8 mouse cellular contexts compared by ENCODE assay signal in the genomic region with DNA sequence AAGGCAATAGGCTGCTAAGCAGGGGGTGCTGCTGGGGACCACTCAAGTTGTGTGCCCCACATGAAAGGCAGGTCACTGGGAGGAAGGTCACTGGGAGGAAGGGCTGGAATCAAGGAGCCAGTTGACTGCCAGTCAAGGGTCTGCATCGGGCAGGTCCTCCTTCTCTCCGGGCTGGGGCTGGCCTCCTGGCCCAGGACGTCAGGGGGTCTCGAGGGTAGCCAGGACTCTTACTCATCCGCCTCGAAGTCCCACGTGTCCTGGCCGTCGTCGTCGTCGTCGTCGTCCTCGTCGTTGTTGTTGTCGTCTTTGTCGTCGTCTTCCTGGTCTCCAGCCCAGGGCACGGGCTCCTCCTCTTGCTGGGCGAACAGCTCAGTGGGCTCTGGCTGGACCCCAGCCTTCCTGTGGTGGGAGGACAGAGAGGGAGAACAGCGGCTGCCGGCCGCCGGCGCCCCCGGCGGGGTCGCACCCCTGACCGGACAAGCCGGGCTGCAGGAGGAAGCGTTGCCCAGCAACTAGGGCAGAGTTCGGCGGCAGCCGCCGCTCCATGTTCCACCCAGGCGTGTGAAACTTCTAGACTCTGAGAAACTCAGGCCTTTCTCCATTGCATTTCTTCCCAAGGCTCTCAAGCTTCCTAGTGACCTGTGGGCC. TPM values are rescaled to one million over a fixed set of nuclear protein-coding genes. Genes with fewer than 3 reads are reported as not detected.
DNase-seq lines count a peak whose midpoint lies in the region; ATAC-seq and TF ChIP-seq lines count a peak whose summit lies in the region.

No protein-coding gene starts in this region.

- 24% methylated on average over 37 of the region's 37 CpGs for WGBS in lung, embryonic 15.5 days
- 37% methylated on average over 37 of the region's 37 CpGs for WGBS in embryonic facial prominence, embryonic 15.5 days
- WGBS in hindbrain, postnatal 0 days: 31% methylated on average over 37 of the region's 37 CpGs
- WGBS in liver, embryonic 14.5 days (ENCODE audit: insufficient replicate concordance): 34% methylated on average over 37 of the region's 37 CpGs

- peaks cover 3% of the 10 kb centered on the region; the same call in 1 of the 2 replicates for H3K4me1 ChIP-seq in lung, embryonic 15.5 days
- H3K4me1 ChIP-seq in embryonic facial prominence, embryonic 15.5 days: no peaks in the 10 kb centered on the region
- H3K4me1 ChIP-seq in hindbrain, postnatal 0 days (ENCODE audit: insufficient read depth, low read length): 0 out of 2 replicates have a peak, but pooled peaks cover 8% of the 10 kb centered on the region
- H3K4me1 ChIP-seq in liver, embryonic 14.5 days (replicated peaks; ENCODE audit: control insufficient read depth in 2 of 2, insufficient read depth in 2 of 2, low read length in 1 of 2): no peaks in the 10 kb centered on the region

- no peak for DNase-seq in lung, postnatal 36 days
- peak; percentile 45 for DNase-seq in hindbrain, postnatal 0 days (ENCODE audit: low spot score)
- no peak for DNase-seq in liver, embryonic 14.5 days (ENCODE audit: low read depth in 3 of 3, low spot score in 3 of 3)
- DNase-seq in splenic B cell, adult 2 months (ENCODE audit: low read depth, low spot score): peak; percentile 15
- DNase-seq in layer of hippocampus, postnatal 10 days (ENCODE audit: low spot score in 2 of 2): no peak

- H3K27ac ChIP-seq in lung, embryonic 15.5 days: no peak overlapping the region
- no peak overlapping the region for H3K27ac ChIP-seq in embryonic facial prominence, embryonic 15.5 days (replicated peaks)
- H3K27ac ChIP-seq in hindbrain, postnatal 0 days: no peak overlapping the region; the same call in 1 of the 2 replicates
- H3K27ac ChIP-seq in liver, embryonic 14.5 days: no peak overlapping the region

- no peak for TF ChIP-seq EP300 in liver, embryonic 14.5 days (IDR thresholded peaks at IDR 0.05; ENCODE audit: low read depth)

- no peak overlapping the region for H3K9ac ChIP-seq in lung, embryonic 15.5 days
- no peak overlapping the region for H3K9ac ChIP-seq in embryonic facial prominence, embryonic 15.5 days
- peak overlapping the region; percentile 7; the same call in 1 of the 2 replicates for H3K9ac ChIP-seq in hindbrain, postnatal 0 days (replicated peaks; ENCODE audit: low read length)
- no peak overlapping the region for H3K9ac ChIP-seq in liver, embryonic 14.5 days (replicated peaks)

- H3K4me2 ChIP-seq in lung, embryonic 15.5 days: peak overlapping the region; percentile 57
- peak overlapping the region; percentile 49 for H3K4me2 ChIP-seq in embryonic facial prominence, embryonic 15.5 days (replicated peaks)
- peak overlapping the region; percentile 58 for H3K4me2 ChIP-seq in hindbrain, postnatal 0 days (ENCODE audit: low read depth, low read length)
- peak overlapping the region; percentile 35 for H3K4me2 ChIP-seq in liver, embryonic 14.5 days (ENCODE audit: low read depth)

- peak overlapping the region; percentile 27 for H3K4me3 ChIP-seq in lung, embryonic 15.5 days
- H3K4me3 ChIP-seq in embryonic facial prominence, embryonic 15.5 days (replicated peaks): peak overlapping the region; percentile 25
- peak overlapping the region; percentile 21 for H3K4me3 ChIP-seq in hindbrain, postnatal 0 days (ENCODE audit: low read length)
- H3K4me3 ChIP-seq in liver, embryonic 14.5 days (ENCODE audit: insufficient read depth in 1 of 2, low read depth in 2 of 2, low read length in 2 of 2): peak overlapping the region in 1 of 2 experiments; percentile 8; a peak in 2 of 4 replicates

- ATAC-seq in lung, embryonic 15.5 days (ENCODE audit: borderline replicate concordance, extremely low read depth, low FRiP score, low TSS enrichment): no peak; the same call in 1 of the 2 replicates
- 0 out of 2 replicates have a peak, but pooled peaks have one; percentile 29 for ATAC-seq in embryonic facial prominence, embryonic 15.5 days (ENCODE audit: insufficient number of reproducible peaks, low FRiP score, low TSS enrichment, low read depth)
- peak; percentile 91 for ATAC-seq in hindbrain, postnatal 0 days
- ATAC-seq in liver, embryonic 14.5 days (ENCODE audit: insufficient read depth): no peak
- ATAC-seq in activated CD4-positive, CD25-positive, alpha-beta regulatory T cell, adult 4 months: no peak

- H3K9me3 ChIP-seq in lung, embryonic 15.5 days: no peaks in the 10 kb centered on the region
- H3K9me3 ChIP-seq in embryonic facial prominence, embryonic 15.5 days (replicated peaks): no peaks in the 10 kb centered on the region
- no peaks in the 10 kb centered on the region for H3K9me3 ChIP-seq in hindbrain, postnatal 0 days (ENCODE audit: low read length)
- H3K9me3 ChIP-seq in liver, embryonic 14.5 days (ENCODE audit: control insufficient read depth, low read length): no peaks in the 10 kb centered on the region

- H3K27me3 ChIP-seq in lung, embryonic 15.5 days: no peaks in the 10 kb centered on the region
- H3K27me3 ChIP-seq in embryonic facial prominence, embryonic 15.5 days: no peaks in the 10 kb centered on the region
- no peaks in the 10 kb centered on the region for H3K27me3 ChIP-seq in hindbrain, postnatal 0 days (ENCODE audit: insufficient read depth, low read length)
- H3K27me3 ChIP-seq in liver, embryonic 14.5 days (ENCODE audit: control insufficient read depth, insufficient read depth, low read length): no peaks in the 10 kb centered on the region
- no peaks in the 10 kb centered on the region for H3K27me3 ChIP-seq in splenic B cell, adult 2 months (ENCODE audit: control insufficient read depth, insufficient read depth, low read length, poor library complexity, severe bottlenecking)

- no peak for TF ChIP-seq CTCF in hindbrain, postnatal 0 days (IDR thresholded peaks at IDR 0.05; ENCODE audit: low read depth)
- TF ChIP-seq CTCF in liver, embryonic 14.5 days (IDR thresholded peaks at IDR 0.05; ENCODE audit: low read depth): no peak

- H3K36me3 ChIP-seq in lung, embryonic 15.5 days: no peaks in the 10 kb centered on the region
- no peaks in the 10 kb centered on the region for H3K36me3 ChIP-seq in embryonic facial prominence, embryonic 15.5 days
- no peaks in the 10 kb centered on the region for H3K36me3 ChIP-seq in hindbrain, postnatal 0 days (ENCODE audit: insufficient read depth, low read length)
- no peaks in the 10 kb centered on the region for H3K36me3 ChIP-seq in liver, embryonic 14.5 days (replicated peaks; ENCODE audit: control insufficient read depth, insufficient read depth, low read depth)
- H3K36me3 ChIP-seq in splenic B cell, adult 2 months (ENCODE audit: control insufficient read depth, insufficient read depth, low read length, poor library complexity, severe bottlenecking): no peaks in the 10 kb centered on the region

RNA-seq across cellular contexts. Expression of gene Fam217a, which starts 7.5 kb away (rescaled TPM):
- 1.3 and 1.5 TPM in 2 replicates for polyA plus RNA-seq in lung, embryonic 15.5 days (2015; fragmentation: Nextera tagmentation; extraction: Ambion mirVana)
- 0.75 and 1.6 TPM in 2 replicates for polyA plus RNA-seq in embryonic facial prominence, embryonic 15.5 days (2015; fragmentation: Nextera tagmentation; extraction: Ambion mirVana)
- 0.16 and 0.32 TPM in 2 replicates for total RNA-seq in hindbrain, postnatal 0 days (2014; rRNA removed)
- 1.2 TPM in 2 replicates for polyA plus RNA-seq in hindbrain, postnatal 0 days (2015; fragmentation: Nextera tagmentation; extraction: Ambion mirVana)
- 0.08 and 0.17 TPM in 2 replicates for polyA plus RNA-seq in liver, embryonic 14.5 days (2012; rRNA removed)
- 0.09 and 0.24 TPM in 2 replicates for polyA plus RNA-seq in liver, embryonic 14.5 days (2014; fragmentation: Nextera tagmentation; extraction: Ambion mirVana)
- not detected for polyA plus RNA-seq in activated CD4-positive, CD25-positive, alpha-beta regulatory T cell, adult 4 months (2017; shearing (Covaris generic))
- total RNA-seq in layer of hippocampus, postnatal 10 days (2021): under 1 TPM; 0.29 to 0.32 TPM

RNA-seq across cellular contexts. Expression of gene 4933417A18Rik, which starts 7.6 kb away (rescaled TPM):
- polyA plus RNA-seq in lung, embryonic 15.5 days (2015; fragmentation: Nextera tagmentation; extraction: Ambion mirVana): not detected in 2 replicates
- polyA plus RNA-seq in embryonic facial prominence, embryonic 15.5 days (2015; fragmentation: Nextera tagmentation; extraction: Ambion mirVana): not detected in 2 replicates
- not detected in 2 replicates for total RNA-seq in hindbrain, postnatal 0 days (2014; rRNA removed)
- polyA plus RNA-seq in hindbrain, postnatal 0 days (2015; fragmentation: Nextera tagmentation; extraction: Ambion mirVana): not detected in 2 replicates
- polyA plus RNA-seq in liver, embryonic 14.5 days (2012; rRNA removed): not detected in 2 replicates
- polyA plus RNA-seq in liver, embryonic 14.5 days (2014; fragmentation: Nextera tagmentation; extraction: Ambion mirVana): not detected in 2 replicates
- polyA plus RNA-seq in activated CD4-positive, CD25-positive, alpha-beta regulatory T cell, adult 4 months (2017; shearing (Covaris generic)): not detected
- total RNA-seq in layer of hippocampus, postnatal 10 days (2021): not detected

RNA-seq across cellular contexts. Expression of gene Prpf4b, which starts 41.5 kb away (rescaled TPM):
- 61.7 and 66.1 TPM in 2 replicates for polyA plus RNA-seq in lung, embryonic 15.5 days (2015; fragmentation: Nextera tagmentation; extraction: Ambion mirVana)
- polyA plus RNA-seq in embryonic facial prominence, embryonic 15.5 days (2015; fragmentation: Nextera tagmentation; extraction: Ambion mirVana): 71.3 and 72.5 TPM in 2 replicates
- 22.0 and 29.9 TPM in 2 replicates for total RNA-seq in hindbrain, postnatal 0 days (2014; rRNA removed)
- polyA plus RNA-seq in hindbrain, postnatal 0 days (2015; fragmentation: Nextera tagmentation; extraction: Ambion mirVana): 54.4 and 66.9 TPM in 2 replicates
- 33.7 and 52.4 TPM in 2 replicates for polyA plus RNA-seq in liver, embryonic 14.5 days (2012; rRNA removed)
- polyA plus RNA-seq in liver, embryonic 14.5 days (2014; fragmentation: Nextera tagmentation; extraction: Ambion mirVana): 37.2 and 43.7 TPM in 2 replicates
- 10 to 100 TPM; 56.8 to 90.8 TPM for polyA plus RNA-seq in activated CD4-positive, CD25-positive, alpha-beta regulatory T cell, adult 4 months (2017; shearing (Covaris generic))
- total RNA-seq in layer of hippocampus, postnatal 10 days (2021): 10 to 100 TPM; 91.9 to 95.3 TPM

RNA-seq across cellular contexts. Expression of gene Eci3, which starts 47.0 kb away (rescaled TPM):
- 0.59 and 1.0 TPM in 2 replicates for polyA plus RNA-seq in lung, embryonic 15.5 days (2015; fragmentation: Nextera tagmentation; extraction: Ambion mirVana)
- 1.1 and 1.6 TPM in 2 replicates for polyA plus RNA-seq in embryonic facial prominence, embryonic 15.5 days (2015; fragmentation: Nextera tagmentation; extraction: Ambion mirVana)
- total RNA-seq in hindbrain, postnatal 0 days (2014; rRNA removed): 1.3 TPM in 1 of 2 replicates, not detected in the other
- 0.80 and 1.2 TPM in 2 replicates for polyA plus RNA-seq in hindbrain, postnatal 0 days (2015; fragmentation: Nextera tagmentation; extraction: Ambion mirVana)
- polyA plus RNA-seq in liver, embryonic 14.5 days (2012; rRNA removed): 0.03 and 0.06 TPM in 2 replicates
- polyA plus RNA-seq in liver, embryonic 14.5 days (2014; fragmentation: Nextera tagmentation; extraction: Ambion mirVana): 0.21 TPM in 1 of 2 replicates, not detected in the other
- polyA plus RNA-seq in activated CD4-positive, CD25-positive, alpha-beta regulatory T cell, adult 4 months (2017; shearing (Covaris generic)): under 1 TPM in 1 of 2 experiments, not detected in 1; 0.62 TPM
- 1 to 10 TPM in 1 of 2 experiments, under 1 TPM in 1; 0.98 to 1.5 TPM for total RNA-seq in layer of hippocampus, postnatal 10 days (2021)

Comparison
In these comparisons a context has a peak if more than half of its experiments do, and no peak if none do; other contexts are left out.
1. ATAC-seq: peak in embryonic facial prominence, embryonic 15.5 days (single experiment) and hindbrain, postnatal 0 days (single experiment); none in lung, embryonic 15.5 days (single experiment), liver, embryonic 14.5 days (single experiment) and activated CD4-positive, CD25-positive, alpha-beta regulatory T cell, adult 4 months (single experiment).
2. DNase-seq: peak in hindbrain, postnatal 0 days (single experiment) and splenic B cell, adult 2 months (single experiment); none in lung, postnatal 36 days (single experiment), liver, embryonic 14.5 days (0 of 3) and layer of hippocampus, postnatal 10 days (0 of 2).
3. Peak in every context shown above with its lines, with median percentiles within 50 percentile points of each other: H3K4me2 ChIP-seq.